Mouse (Mus musculus) C2C12 (cell line): Measurements from ENCODE around the gene Hs6st1. TPM values are rescaled to one million over a fixed set of nuclear protein-coding genes. Genes with fewer than 3 reads are reported as not detected.

ENCODE experiments used
- H3K27me3 ChIP-seq: one replicate; pipeline ENCODE4 v1.6.1; 2011; ENCODE audit not compliant: control insufficient read depth, insufficient read depth, insufficient read length
- H3K36me3 ChIP-seq: one replicate; pipeline ENCODE4 v1.6.1; 2011; ENCODE audit not compliant: control insufficient read depth, insufficient read depth
- H3K4me3 ChIP-seq: one replicate; pipeline ENCODE4 v1.5.1; 2011; ENCODE audit warnings: mild to moderate bottlenecking, control low read depth; ENCODE audit not compliant: poor library complexity, insufficient read depth, severe bottlenecking
- H3K79me2 ChIP-seq: one replicate; pipeline ENCODE4 v1.6.1; 2011; ENCODE audit not compliant: control insufficient read depth, insufficient read depth
- H3K79me3 ChIP-seq: one replicate; pipeline ENCODE4 v1.6.1; 2011; ENCODE audit warnings: low read depth, control low read depth
- H3ac ChIP-seq: one replicate; pipeline ENCODE3; 2011; ENCODE audit warnings: low read depth; ENCODE audit not compliant: control insufficient read depth, insufficient read length
- CEBPB ChIP-seq: IDR thresholded peaks from one replicate; pipeline ENCODE4 v1.6.1; 2011; ENCODE audit warnings: low read depth, mild to moderate bottlenecking, control low read depth, moderate library complexity
- CTCF ChIP-seq: IDR thresholded peaks from one replicate; pipeline ENCODE4 v1.5.1; 2011; ENCODE audit not compliant: control insufficient read depth, insufficient read depth, insufficient read length
- FOSL1 ChIP-seq: IDR thresholded peaks from one replicate; pipeline ENCODE4 v1.8.0; 2011; ENCODE audit warnings: mild to moderate bottlenecking, low read length; ENCODE audit not compliant: poor library complexity, insufficient read depth, severe bottlenecking
- MAX ChIP-seq: IDR thresholded peaks from one replicate; pipeline ENCODE4 v1.6.1; 2011; ENCODE audit warnings: mild to moderate bottlenecking, control low read depth
- MYOD1 ChIP-seq: IDR thresholded peaks from one replicate; pipeline ENCODE4 v1.6.1; 2011; ENCODE audit warnings: low read depth; ENCODE audit not compliant: control insufficient read depth, insufficient read length
- MYOG ChIP-seq: IDR thresholded peaks from one replicate; pipeline ENCODE4 v1.6.1; 2011; ENCODE audit not compliant: control insufficient read depth, insufficient read length; ENCODE audit errors: extremely low read depth
- USF1 ChIP-seq: IDR thresholded peaks from one replicate; pipeline ENCODE4 v1.6.1; 2011; ENCODE audit warnings: low read depth, mild to moderate bottlenecking, control low read depth, moderate library complexity
- polyA plus RNA-seq: library from polyadenylated mRNA; unstranded; fragments of >200 nt; fragmentation: generic; extraction: Trizol; gene quantifications from one replicate; pipeline ENCODE4 v1.2.1, GENCODE M21; 2012; ENCODE audit warnings: missing spikeins

Gene Hs6st1
- polyA plus RNA-seq, 1 experiment: 45.0 TPM

- Histone ChIP-seq H3K27me3 (no peaks in the 10 kb centered on the region), H3K36me3 (no peaks in the 10 kb centered on the region), H3K79me2 (no peaks in the 10 kb centered on the region), H3K79me3 (no peaks in the 10 kb centered on the region), H3ac (no peak overlapping the region), H3K4me3 (no peak overlapping the region)
- no peak for TF ChIP-seq CTCF
- TF ChIP-seq MAX: no peak
- TF ChIP-seq CEBPB: no peak
- no peak for TF ChIP-seq MYOD1
- TF ChIP-seq FOSL1: no peak
- no peak for TF ChIP-seq MYOG
- TF ChIP-seq USF1: no peak
Observed at GRCm38 (mm10) chr1:36119426-36119825, 51.2 kb downstream of the Hs6st1 start.

- Histone ChIP-seq H3K4me3 (no peak overlapping the region), H3K36me3 (no peaks in the 10 kb centered on the region)
- TF ChIP-seq FOSL1 (no peak), MYOG (no peak), CEBPB (no peak)
Observed at GRCm38 (mm10) chr1:36121172-36121571, 53.0 kb downstream of the Hs6st1 start.

GRCm38 (mm10) chr1:36125076-36125475, 56.9 kb downstream of the Hs6st1 start:
- H3K36me3 ChIP-seq: no peaks in the 10 kb centered on the region
- H3ac ChIP-seq: no peak overlapping the region
- H3K79me3 ChIP-seq: no peaks in the 10 kb centered on the region
- H3K27me3 ChIP-seq: no peaks in the 10 kb centered on the region
- TF ChIP-seq FOSL1 (no peak), MYOD1 (no peak), USF1 (no peak), MYOG (no peak), CEBPB (no peak), CTCF (no peak), MAX (no peak)
- H3K4me3 ChIP-seq: no peak overlapping the region
- no peaks in the 10 kb centered on the region for H3K79me2 ChIP-seq

More at GRCm38 (mm10) chr1:36121172-36121571, 53.0 kb downstream of the Hs6st1 start:
- no peaks in the 10 kb centered on the region for H3K79me2 ChIP-seq
- H3K27me3 ChIP-seq: no peaks in the 10 kb centered on the region
- no peaks in the 10 kb centered on the region for H3K79me3 ChIP-seq
- no peak overlapping the region for H3ac ChIP-seq

- Histone ChIP-seq H3K79me3 (no peaks in the 10 kb centered on the region), H3K36me3 (no peaks in the 10 kb centered on the region), H3ac (no peak overlapping the region), H3K27me3 (no peaks in the 10 kb centered on the region), H3K79me2 (no peaks in the 10 kb centered on the region), H3K4me3 (no peak overlapping the region)
- TF ChIP-seq MYOD1 (peak; percentile 57), MAX (no peak)
Observed at GRCm38 (mm10) chr1:36129126-36129525, 60.9 kb downstream of the Hs6st1 start.

- TF ChIP-seq FOSL1 (no peak), MAX (no peak), USF1 (no peak), MYOD1 (no peak), CEBPB (no peak), MYOG (no peak), CTCF (no peak)
- H3K36me3 ChIP-seq: no peaks in the 10 kb centered on the region
- no peak overlapping the region for H3K4me3 ChIP-seq
- H3ac ChIP-seq: no peak overlapping the region
- H3K27me3 ChIP-seq: no peaks in the 10 kb centered on the region
- H3K79me3 ChIP-seq: no peaks in the 10 kb centered on the region
- no peaks in the 10 kb centered on the region for H3K79me2 ChIP-seq
Observed at GRCm38 (mm10) chr1:36129881-36130280, 61.7 kb downstream of the Hs6st1 start.

GRCm38 (mm10) chr1:36130307-36131035, 62.3 kb downstream of the Hs6st1 start:
- no peaks in the 10 kb centered on the region for H3K79me3 ChIP-seq
- no peaks in the 10 kb centered on the region for H3K36me3 ChIP-seq
- no peak overlapping the region for H3K4me3 ChIP-seq
- no peaks in the 10 kb centered on the region for H3K27me3 ChIP-seq
- TF ChIP-seq USF1 (no peak), MAX (no peak), FOSL1 (peak; percentile 64), CEBPB (no peak), CTCF (no peak), MYOD1 (peak; percentile 77), MYOG (no peak)
- H3K79me2 ChIP-seq: no peaks in the 10 kb centered on the region
- H3ac ChIP-seq: peak overlapping the region; percentile 7
